Mouse (Mus musculus) induced T-regulatory cell, adult 2 months (primary cell): ENCODE measurements around the gene Agmat.

Source experiments
- DNase-seq: peaks from one replicate; pipeline ENCODE4 v3.0.0-alpha.2; 2012; ENCODE audit warnings: low read depth

Agmat gene

GRCm38 (mm10) chr4:141735206-141735560 is 11.3 kb upstream of the Agmat start:
- no peak for DNase-seq

- no peak for DNase-seq
Measured at GRCm38 (mm10) chr4:141736856-141737255, 9.6 kb upstream of the Agmat start.

GRCm38 (mm10) chr4:141738015-141738414 is 8.5 kb upstream of the Agmat start:
- DNase-seq = no peak

GRCm38 (mm10) chr4:141741856-141742255 is 4.6 kb upstream of the Agmat start:
- no peak for DNase-seq

GRCm38 (mm10) chr4:141742381-141742780 is 4.1 kb upstream of the Agmat start:
- no peak for DNase-seq

GRCm38 (mm10) chr4:141749557-141749956 is 3.1 kb downstream of the Agmat start:
- DNase-seq = no peak

- no peak for DNase-seq
Measured at GRCm38 (mm10) chr4:141750826-141751225, 4.4 kb downstream of the Agmat start.

GRCm38 (mm10) chr4:141751419-141752075 is 5.1 kb downstream of the Agmat start:
- no peak for DNase-seq

GRCm38 (mm10) chr4:141752076-141752421 is 5.6 kb downstream of the Agmat start:
- DNase-seq = no peak

GRCm38 (mm10) chr4:141755375-141755930 is 9.0 kb downstream of the Agmat start:
- DNase-seq = no peak

- no peak for DNase-seq
Measured at GRCm38 (mm10) chr4:141757124-141757523, 10.7 kb downstream of the Agmat start.

- no peak for DNase-seq
Measured at GRCm38 (mm10) chr4:141758874-141759542, 12.5 kb downstream of the Agmat start.

GRCm38 (mm10) chr4:141760942-141761341 is 14.5 kb downstream of the Agmat start:
- no peak for DNase-seq

GRCm38 (mm10) chr4:141762102-141762598 is 15.7 kb downstream of the Agmat start:
- no peak for DNase-seq

- no peak for DNase-seq
Measured at GRCm38 (mm10) chr4:141763476-141763875, 17.0 kb downstream of the Agmat start.

- DNase-seq = no peak
Measured at GRCm38 (mm10) chr4:141765008-141765407, 18.5 kb downstream of the Agmat start.

- peak; percentile 18 for DNase-seq
Measured at GRCm38 (mm10) chr4:141766316-141766667, 19.8 kb downstream of the Agmat start.

- DNase-seq = no peak
Measured at GRCm38 (mm10) chr4:141766668-141767352, 20.3 kb downstream of the Agmat start.

- no peak for DNase-seq
Measured at GRCm38 (mm10) chr4:141767353-141768036, 21.0 kb downstream of the Agmat start.

- no peak for DNase-seq
Measured at GRCm38 (mm10) chr4:141769501-141770160, 23.2 kb downstream of the Agmat start.

- DNase-seq = no peak
Measured at GRCm38 (mm10) chr4:141771823-141772222, 25.4 kb downstream of the Agmat start.

- peak; percentile 6 for DNase-seq
Measured at GRCm38 (mm10) chr4:141773019-141773418, 26.5 kb downstream of the Agmat start.
